Mouse (Mus musculus) layer of hippocampus, postnatal 36 days (tissue): ENCODE data around the gene Cd200. TPM values are rescaled to one million over a fixed set of nuclear protein-coding genes. Genes with fewer than 3 reads are reported as not detected.
"Not testable (repeated sequence)": the region's sequence is repeated elsewhere in the genome, so short reads cannot be mapped to it uniquely, and the experiment has no call there.

ENCODE experiments used
- DNase-seq, 2 experiments: peaks; one replicate each; pipeline ENCODE4 v3.0.0; 2022
- total RNA-seq, 2 experiments: library from RNA; stranded (reverse); gene quantifications; 2 replicates each; pipeline ENCODE4 v1.2.3; 2021

The Cd200 gene
- total RNA-seq, result 10 to 100 TPM; 75.4 TPM

DNA sequence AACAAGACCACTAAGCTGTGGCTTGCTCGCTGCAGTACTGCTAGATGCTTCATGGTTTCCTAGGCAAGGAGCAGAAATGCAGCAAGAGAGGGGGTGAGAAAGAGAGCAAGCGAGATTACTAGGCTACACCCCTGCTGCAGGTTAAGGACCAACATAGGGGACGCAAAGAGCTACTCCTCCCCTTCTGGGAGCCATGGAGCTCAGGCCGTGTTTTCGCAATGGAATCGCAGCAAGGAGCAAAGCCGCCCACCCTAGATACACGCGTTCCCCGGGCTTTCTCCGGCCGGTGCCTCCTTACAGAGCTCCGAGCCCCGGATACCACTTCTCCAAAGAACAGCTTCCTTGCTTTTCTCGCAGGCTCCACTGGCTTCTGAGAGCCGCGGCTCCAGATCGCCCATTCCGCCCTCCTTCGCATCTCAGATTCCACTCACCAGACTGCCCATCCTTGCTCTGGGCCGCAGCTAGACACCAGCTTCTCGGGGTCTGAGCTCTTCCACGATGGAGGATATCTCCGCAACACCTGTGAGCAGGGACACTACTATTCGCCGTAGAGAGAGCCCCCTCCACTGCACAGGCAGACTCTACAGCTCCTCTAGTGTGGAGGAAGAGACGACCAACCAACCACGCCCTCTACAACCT is at the start of gene Cd200:
Gene Cd200 (minus strand): TSS at position 629 of the 639 bp plus-strand sequence.
- DNase-seq, result peak; percentile 60 to 66

DNA sequence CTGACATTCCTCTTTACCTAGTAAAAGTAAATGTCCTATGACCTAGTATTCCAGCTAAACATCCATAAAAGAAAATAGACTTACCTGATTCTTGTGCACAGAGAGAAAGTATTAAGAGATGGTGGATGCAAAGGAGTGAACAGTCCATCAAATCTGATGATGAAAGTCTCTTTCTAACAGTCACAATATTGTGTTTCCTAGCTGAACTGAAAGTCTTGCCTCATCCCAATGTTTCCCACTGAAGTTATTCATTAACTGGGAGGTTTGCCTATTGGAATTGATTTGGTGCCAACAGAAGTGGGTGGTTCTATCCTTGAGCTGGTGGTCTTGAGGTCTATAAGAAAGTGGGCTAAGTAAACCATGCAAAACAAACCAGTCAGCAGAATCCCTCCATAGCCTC is 45.9 kb upstream of the Cd200 start:
- no peak for DNase-seq

DNA sequence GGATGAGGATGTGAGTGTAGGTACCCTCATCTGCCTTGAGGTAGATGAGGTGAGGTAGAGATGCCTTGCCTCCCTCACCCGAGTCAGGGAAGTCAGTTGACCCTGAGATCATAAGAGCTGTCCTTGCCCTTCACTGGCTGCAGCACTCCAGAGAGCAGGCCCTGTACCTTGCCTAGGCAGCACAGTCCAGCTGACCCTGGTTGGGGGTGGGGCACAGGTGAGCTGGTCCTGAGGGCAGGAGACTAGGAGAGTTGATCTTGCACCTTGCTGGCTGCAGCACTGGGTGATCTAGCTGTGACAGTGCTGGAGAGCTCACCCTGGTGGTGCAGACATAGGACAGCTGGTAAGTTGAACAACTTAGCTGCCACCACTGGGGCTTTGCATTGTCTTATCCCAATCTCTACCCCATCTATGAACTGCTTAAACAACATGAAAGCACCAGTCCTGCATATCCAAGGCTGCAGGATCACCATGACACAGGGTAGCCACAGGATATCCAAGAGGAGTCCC is 28.4 kb upstream of the Cd200 start:
- DNase-seq, result no peak

DNA sequence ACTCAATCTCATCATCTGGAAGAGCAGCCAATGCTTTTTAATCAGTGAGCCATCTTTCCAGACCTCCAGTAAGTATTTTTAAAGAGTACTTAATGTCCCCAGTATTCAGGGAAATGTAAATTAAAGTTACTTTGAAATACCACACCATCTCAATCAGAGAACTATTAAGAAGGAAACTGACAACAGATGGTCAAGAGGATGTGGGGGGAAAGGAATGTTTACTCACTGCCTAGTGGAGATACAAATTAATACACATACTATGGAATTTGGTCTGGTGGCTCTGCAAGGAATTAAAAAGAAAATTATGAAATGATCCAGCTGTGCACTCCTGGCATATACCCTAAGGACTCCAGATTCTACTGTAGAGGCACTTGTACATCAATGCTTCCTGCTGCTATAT is 26.7 kb upstream of the Cd200 start:
- DNase-seq, result no peak

DNA sequence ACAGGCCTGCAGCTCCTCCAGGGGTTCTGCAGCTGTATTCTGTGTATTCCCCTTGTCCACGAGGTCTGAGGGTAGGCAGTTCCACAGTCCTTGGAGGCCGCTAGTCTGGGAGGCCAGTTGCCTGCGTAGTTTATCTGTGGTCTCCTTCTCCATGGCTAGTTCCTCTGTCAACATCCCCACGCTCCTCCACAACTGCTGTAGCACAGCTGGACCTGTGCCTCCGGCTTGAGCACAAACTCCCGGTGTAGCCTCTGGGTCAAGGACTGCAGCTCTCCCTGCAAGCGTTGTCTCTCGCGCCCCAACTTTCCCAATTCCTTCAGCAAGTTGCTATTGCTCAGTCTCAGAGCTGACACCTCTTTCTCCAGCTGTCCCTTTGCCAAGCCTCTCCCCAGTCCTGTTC is 18.8 kb upstream of the Cd200 start:
- DNase-seq, result no peak

DNA sequence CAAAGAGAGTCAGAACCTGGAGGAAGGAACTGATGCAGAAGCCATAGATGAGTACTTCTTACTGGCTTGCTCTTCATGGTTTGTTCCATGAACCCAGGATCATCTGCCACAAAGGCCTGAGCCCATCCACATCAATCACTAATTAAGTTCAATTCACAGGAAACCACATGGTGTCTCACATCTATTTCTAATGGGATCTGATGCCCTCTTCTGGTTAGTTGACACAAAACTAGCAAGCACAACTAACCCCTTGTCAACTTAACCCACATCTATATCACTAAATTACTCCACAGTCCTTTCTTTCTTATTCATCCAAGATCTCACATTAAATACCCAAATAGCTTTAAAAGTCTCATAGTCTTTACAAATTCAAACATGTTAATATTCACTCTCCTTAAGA is 4.6 kb upstream of the Cd200 start:
- no peak for DNase-seq

DNA sequence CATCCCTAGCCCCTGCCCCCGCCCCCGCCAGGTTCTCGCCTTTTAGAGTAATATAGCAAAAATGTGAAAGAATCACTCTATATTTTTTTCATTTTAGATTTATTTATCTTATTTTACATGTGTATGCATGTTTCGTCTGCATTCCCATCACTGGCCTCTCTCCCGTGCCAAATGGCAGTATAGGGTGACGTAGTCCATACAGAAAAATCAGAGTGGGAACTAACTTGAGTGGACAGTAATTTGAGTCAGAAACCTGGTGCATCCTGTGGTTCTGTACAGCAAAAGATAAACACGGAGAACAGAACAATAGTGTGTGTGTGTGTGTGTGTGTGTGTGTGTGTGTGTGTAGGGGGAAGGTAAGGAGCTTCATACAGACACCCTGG is 202 bp upstream of the Cd200 start:
- DNase-seq, result not testable (repeated sequence)

DNA sequence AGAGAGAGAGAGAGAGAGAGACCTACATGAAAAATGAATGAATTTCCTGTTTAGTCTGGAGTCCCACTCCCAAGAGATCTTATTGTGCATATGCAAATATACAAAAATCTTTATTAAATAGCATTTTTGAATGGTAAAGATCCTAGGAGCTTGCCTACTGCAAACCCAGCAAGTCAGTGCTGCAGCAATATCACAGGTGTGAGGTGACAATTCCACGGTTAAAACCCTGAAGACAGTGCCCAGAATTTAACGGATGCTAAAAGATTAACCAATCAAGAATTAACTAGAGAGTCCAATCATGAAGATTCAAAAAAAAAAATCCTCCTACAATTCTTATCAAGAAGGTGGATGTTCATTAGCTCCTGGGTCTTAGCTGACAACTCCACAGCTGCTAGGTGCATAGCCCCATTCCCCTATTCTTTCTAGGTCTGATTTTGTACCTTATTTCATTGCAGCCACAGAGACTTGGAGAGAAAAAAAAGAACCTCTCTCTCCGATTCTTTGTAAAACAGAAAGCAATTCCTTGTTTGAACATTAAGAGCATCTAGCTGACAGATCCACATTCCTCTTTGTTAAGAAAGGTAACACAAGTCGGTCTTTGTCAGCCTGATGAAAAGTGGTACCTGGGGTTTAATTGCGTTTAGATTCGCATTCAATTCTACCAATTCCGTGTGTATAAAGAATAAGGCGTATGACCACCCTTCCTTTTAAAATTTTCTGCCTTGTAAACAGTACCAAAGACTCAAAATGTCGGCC is 1.0 kb downstream of the Cd200 start:
- DNase-seq, result no peak

DNA sequence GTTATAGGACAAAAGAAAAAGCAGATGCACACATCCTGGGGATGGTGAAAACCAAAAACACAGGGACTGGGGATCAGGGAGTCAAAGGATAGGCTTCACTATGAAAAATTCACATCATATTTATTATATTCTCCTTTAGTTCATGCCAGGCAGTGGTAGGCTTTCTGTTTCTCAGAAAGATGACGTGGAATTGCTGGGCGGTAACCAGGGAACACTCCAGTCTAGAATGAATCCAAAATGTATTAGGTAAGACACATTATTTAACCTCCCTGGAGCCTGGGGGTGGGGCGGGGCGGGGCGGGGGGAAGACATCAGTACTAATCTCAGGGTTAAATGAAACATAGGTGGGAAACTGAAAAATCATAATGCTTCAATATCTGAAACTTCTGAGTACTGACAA is 1.8 kb downstream of the Cd200 start:
- DNase-seq, result no peak

DNA sequence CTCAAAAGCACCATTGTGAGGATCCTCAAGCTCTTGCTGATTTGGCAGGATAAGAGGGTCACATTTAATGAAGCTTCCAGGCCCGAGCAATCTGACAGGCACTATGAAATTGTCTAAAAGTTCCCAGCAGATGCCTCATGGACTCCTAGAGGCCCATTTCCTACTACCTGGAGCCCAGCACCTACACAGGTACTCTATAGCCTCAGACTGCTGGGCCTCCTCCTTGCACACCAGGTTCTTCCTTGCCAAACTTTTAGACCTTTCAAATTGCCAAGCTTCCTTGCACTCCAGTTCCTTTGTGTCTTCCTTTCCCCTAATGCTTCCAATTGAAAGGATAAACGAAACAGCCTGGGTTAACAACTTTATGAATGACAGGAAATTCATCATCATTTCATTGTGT is 5.9 kb downstream of the Cd200 start:
- no peak for DNase-seq

DNA sequence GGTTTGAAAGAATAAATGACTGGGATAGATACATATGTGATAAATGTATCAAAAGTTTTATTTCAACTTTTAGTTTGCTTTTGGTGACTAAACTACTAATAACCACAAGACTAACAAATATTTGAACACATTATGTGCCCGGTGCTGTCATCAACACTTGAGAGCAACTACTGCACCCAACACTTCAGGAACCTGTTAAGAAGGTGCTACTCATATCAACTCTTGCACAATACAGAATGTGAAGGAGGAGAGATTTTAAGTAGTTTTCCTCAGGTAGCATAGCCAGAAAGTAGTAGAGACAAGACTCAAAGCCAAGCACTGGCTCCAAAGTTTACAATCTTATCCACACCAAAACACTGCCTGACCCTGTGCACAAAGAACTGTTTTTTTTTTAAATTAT is 6.8 kb downstream of the Cd200 start:
- DNase-seq, result no peak

DNA sequence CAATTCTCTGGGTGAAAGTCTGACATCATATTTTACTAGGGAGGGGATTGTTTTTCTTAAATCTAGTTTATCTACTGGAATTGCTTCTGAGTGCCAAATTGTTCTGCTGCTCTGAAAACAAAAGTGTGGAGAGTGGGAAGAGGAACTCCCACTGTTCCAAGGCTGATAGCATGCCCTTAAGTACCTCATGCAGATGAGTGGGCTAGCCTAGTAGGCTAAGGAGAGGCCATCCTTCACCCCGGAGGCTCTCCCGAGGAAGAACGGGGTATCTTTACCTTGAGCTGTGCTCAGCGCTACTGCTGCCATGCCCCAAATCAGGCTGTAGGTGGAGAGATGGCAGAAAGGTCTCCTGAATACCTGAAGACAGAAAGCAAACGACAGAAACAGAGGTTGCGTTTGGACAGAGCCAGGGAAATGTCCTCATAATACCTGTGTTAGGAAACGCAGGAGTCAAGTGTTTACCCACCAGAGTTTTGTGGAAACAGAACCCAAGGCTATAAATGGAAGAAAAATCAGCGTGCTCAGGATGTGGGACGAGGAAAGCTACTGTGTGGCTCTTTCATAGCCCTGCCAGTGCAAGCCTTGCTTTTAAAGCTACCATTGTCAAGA is 8.8 kb downstream of the Cd200 start:
- peak in 1 of 2 experiments; percentile 5 for DNase-seq

DNA sequence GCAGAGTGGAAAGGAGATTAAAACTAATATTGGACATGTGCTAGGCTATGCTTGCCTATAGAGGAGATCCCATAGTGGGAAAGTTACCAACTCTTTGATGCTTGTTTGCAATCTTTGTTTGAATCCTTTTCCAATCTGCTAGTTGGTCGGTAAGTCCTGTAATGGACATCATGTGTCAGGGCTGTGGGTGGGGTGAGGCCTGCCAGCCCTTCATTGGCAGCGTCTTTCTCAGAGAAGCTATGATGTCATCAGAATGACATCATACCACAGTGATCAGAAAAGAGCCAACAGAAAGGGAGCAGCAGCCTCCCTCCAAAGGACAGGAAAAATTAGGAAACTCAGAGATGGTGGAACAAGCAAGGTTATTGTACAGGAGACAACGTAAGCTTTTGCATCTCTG is 9.4 kb downstream of the Cd200 start:
- DNase-seq, result no peak

DNA sequence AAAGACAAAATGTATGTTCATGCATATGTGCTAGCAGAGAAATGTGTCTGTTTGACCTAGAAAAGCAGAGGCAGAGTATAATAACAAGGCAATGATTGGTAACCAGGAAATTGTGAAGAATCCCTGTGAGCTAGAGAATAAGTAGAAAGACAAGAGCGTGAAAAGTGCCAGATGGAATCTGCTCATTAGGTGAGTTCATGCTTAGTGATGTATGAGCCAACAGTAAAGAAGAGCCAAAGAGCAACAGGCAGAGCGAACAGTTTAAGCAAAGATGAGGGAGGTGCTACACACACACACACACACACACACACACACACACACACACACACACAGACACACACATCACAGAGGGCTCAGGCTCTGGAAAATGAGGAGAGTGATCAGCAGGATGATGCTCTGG is 11.4 kb downstream of the Cd200 start:
- DNase-seq, result no peak

DNA sequence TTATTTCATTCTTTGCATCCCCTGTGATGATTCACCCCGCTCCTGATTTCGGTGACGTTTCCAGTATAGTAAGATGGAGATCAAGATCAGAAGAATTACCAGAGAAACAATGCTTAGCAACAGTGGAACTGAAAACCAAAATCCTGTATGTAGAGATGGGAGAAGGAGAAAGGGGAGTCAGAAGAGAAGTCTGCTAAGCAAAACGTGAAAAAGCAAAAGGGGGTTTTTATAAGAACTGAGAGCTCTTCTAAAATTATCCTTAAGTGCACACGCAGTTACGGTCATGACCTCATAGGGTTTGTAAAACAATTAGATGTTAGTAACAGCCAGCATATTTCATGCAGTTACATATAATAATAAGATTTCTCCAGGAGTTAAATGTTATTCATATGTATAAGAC is 16.6 kb downstream of the Cd200 start:
- DNase-seq, result no peak

DNA sequence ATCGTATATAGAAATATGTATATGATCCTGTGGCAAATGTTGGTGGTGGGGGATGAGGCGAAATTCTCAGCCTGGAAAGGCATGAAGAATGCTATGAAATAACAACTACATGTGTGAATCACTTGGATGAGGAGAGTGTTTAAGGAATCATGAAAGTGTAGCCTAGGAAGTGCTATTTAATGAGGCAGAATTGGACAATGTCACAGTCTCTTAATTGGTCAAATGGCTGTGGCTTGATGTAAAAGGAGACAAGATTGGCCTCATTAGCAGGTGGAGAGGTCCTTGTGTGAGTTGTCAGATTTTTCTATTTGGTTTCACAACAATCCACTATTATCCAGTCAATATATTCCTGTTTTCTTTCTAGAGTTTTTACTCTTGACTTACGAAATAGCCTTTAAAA is 17.2 kb downstream of the Cd200 start:
- DNase-seq, result no peak

DNA sequence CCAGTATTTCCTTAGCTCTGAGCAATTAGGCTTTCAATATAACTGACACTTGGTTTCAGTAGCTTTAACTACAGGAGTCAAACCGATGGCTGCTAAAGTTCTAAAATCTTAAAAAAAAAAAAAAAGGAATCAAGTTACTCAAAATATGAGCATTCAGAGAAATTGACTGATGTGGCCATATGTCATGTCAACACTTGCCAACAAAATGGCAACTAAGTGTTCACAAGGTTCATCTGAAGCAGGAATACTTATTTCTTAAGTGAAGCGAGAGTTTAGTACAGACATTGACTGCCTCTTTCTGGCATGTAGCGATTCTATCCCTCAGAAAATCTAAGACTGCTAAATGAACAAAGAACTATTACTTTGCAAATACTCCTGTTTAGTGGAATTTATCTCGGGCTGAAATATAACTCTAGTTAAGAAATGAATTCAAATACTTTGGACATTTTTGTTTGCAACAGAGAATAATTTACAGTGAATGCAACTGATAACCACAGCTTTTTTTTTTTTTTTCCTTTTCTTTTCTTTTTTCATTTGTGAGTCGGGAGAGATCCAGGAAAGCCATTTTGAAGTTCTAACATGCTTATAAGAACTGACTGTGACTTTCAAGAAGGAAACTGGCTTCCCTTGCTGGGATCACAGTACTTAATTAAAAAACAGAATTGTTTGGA is 18.4 kb downstream of the Cd200 start:
- DNase-seq, result no peak

DNA sequence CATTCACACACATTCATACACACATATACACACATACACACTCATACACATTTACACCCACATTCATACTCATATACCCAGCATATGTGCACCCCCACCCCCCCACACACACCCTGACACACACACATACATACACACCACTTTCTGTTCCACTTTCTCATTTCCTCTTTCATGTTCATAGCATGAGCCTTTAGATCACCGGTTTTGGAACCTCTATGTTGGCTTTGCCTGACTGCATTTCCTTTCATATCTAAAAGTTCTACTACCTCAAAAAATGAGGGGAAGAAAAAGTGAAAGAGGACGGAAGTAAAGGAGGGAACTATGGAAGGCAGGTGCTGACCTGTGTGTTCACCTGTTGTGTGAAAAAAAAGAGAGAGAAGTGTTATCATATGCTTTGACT is 19.0 kb downstream of the Cd200 start:
- no peak for DNase-seq

DNA sequence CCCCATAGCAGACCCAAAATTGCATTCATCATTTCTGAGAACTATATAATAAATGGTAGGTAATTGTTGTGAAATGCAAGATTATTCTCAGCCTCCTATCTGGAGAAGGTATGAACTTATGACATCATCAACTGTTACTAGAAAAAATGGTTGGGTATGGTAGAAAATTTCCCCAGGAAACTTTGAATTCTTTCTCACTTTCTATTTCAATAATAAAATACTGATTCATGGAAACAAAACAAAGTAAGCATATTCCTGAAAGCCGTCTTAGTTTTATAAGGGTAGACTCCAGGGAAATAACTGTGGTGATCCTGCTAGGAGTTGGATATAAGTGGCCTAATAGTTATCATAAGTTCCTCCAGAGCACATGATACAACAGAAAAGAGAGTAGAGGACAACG is 19.8 kb downstream of the Cd200 start:
- DNase-seq, result no peak

DNA sequence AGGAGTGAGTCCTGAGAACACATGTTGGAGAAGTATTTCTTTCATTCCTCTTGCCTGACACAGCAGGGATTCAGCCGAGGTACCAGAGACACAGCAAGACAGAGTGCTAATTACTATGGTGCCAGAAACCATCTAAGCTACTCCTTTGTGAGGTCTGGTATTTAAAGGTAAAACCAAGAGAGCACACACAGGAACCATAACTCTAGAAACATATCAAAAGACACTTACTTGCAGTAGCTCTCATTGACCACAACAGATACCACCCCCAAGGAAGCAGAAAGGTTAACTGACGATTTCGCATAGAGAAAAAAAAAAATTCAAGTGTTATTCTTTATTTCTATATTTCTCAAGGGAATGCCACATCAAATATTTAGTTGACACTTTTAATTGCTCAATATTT is 27.0 kb downstream of the Cd200 start:
- DNase-seq, result no peak

DNA sequence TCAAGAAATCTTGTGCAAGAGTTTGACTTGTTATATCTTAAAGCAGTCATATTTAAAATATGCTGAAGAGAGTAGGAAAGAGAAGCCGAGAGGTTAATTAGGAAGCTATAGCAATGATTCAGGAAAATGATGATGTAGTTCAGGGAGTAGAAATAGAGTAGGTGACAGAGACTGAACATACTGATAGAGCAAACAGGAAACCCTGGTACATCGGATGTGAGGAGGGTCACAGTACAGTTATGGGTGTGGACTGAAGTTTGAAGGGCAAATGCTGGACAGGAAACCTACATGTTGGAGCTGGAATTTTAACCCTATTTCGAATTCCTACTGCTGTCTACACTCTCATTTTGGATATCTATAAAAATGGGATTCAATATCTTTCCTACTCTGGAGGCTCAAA is 29.9 kb downstream of the Cd200 start:
- DNase-seq, result no peak

DNA sequence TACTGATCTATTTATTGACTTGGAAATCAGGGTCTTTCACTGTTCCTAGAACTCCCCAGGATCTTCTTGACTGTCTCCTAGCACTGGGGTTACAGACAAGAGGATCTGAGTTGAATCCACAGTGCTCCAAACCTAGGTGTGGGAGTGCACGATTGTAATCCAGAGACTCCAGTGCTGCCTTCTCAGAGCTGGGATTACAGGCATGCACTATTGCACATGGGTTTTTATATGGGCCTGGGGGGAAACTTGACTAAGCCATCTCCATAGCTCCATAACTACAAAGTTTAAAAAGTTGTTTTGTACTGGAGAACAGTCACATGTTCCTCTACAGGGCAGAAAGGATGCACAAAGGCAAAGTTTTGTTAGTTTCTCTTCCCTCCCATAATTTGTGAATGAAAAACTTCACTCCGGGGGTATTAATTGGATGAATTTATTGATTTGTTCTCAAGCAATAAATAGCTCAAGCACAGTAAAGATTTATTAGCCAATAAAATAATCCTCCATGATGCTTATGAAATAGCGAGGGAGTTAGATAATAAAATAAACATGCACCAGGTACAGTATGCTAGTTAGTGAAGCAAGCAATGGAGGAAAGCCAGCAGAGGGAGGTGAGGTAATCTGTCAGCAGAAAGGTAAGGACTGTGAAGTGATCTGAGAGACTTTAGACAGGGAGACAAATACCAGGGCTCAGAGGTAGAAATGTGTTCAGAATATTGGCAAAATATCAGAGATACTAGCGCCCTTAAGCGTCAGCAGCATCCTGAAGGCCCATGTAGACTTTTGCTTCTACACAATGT is 30.5 kb downstream of the Cd200 start:
- no peak for DNase-seq
